Mouse (Mus musculus): ENCODE measurements around the gene Fbxw2. TPM values are rescaled to one million over a fixed set of nuclear protein-coding genes. Genes with fewer than 3 reads are reported as not detected.
A peak's percentile ranks its signal among the peaks of the same experiment; 100 is the strongest.

The Fbxw2 gene
- total and polyA plus RNA-seq, 2 experiments from 2014 or later = 122 to 124 TPM

DNA sequence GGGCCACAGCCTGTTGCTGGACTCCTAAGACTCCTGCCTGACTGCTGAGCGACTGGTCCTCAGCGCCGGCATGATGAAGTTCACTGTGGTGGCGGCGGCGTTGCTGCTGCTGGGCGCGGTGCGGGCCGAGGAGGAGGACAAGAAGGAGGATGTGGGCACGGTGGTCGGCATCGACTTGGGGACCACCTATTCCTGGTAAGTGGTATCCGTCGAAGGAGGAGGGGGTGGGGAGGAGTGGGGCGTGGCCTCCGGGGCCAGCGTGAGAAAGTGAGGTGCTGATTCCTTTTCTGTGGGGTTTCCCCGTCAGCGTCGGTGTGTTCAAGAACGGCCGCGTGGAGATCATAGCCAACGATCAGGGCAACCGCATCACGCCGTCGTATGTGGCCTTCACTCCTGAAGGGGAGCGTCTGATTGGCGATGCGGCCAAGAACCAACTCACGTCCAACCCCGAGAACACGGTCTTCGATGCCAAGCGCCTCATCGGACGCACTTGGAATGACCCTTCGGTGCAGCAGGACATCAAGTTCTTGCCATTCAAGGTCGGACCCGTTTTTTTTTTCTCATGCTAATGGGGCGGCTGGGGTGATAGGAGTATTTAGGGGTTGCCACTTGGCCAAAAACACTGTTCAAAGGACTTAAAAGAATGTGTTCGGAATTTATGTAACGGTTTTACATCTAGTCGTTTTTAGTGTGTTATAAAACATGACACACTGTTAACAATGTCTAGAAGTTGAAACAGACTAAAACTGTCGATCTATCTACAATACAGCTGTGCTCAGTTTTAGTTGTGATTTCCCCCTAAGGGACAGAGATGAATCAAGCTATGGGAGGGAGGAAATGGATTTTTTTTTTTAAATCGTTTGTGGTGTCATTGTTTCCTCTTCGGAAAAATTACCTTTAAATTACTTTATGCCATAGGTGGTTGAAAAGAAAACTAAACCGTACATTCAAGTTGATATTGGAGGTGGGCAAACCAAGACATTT lies 53.6 kb downstream of the Fbxw2 start:
- Histone ChIP-seq H3K27ac (ENCODE audit: low read depth, low read length) (peak overlapping the region; percentile 95), H3K36me3 (ENCODE audit: insufficient read depth, low read length) (peaks cover 28% of the 10 kb centered on the region), H3K4me1 (ENCODE audit: insufficient read depth, low read length) (peaks cover 13% of the 10 kb centered on the region; the same call in 1 of the 2 replicates), H3K4me2 (ENCODE audit: low read depth, low read length, poor library complexity, severe bottlenecking) (peak overlapping the region; percentile 62), H3K4me3 (ENCODE audit: low read depth, low read length) (peak overlapping the region; percentile 88), H3K9ac (replicated peaks; ENCODE audit: low read length, poor library complexity, severe bottlenecking) (peak overlapping the region; percentile 98), H3K27me3 (ENCODE audit: insufficient read depth, low read length) (no peaks in the 10 kb centered on the region), H3K9me3 (ENCODE audit: low read length) (no peaks in the 10 kb centered on the region)
- peak; percentile 22 for DNase-seq (ENCODE audit: low spot score)
- 4% methylated on average over 50 of the region's 50 CpGs for WGBS
- TF ChIP-seq CTCF (IDR thresholded peaks at IDR 0.05) = no peak
- ATAC-seq (ENCODE audit: low FRiP score) = peak; percentile 19; the same call in 1 of the 2 replicates

DNA sequence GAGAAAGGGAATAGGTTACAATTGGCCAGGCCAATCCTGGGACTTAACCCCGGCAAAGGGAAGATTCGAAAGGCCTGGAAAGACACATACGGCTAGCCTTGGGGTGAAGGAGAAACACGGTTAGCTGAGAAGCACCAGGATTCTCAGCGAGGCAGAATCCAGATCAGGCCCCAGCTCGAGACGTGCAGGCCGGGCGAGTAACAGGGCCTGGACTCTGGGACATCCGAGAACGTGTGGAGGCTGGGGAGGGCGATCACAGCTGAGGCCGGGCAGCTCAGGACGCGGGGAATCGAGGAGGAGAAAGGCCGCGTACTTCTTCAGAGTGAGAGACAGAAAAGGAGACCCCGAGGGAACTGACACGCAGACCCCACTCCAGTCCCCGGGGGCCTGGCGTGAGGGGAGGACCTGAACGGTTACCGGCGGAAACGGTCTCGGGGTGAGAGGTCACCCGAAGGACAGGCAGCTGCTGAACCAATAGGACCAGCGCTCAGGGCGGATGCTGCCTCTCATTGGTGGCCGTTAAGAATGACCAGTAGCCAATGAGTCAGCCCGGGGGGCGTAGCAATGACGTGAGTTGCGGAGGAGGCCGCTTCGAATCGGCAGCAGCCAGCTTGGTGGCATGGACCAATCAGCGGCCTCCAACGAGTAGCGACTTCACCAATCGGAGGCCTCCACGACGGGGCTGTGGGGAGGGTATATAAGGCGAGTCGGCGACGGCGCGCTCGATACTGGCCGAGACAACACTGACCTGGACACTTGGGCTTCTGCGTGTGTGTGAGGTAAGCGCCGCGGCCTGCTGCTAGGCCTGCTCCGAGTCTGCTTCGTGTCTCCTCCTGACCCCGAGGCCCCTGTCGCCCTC lies 54.5 kb downstream of the Fbxw2 start, which contains the start of gene Hspa5:
Gene Hspa5, plus strand, starts transcription at position 603 of the 859 bp plus-strand sequence.
- Histone ChIP-seq H3K36me3 (ENCODE audit: insufficient read depth, low read length) (peaks cover 26% of the 10 kb centered on the region), H3K4me2 (ENCODE audit: low read depth, low read length, poor library complexity, severe bottlenecking) (peak within 1 kb of the TSS; percentile 66), H3K4me3 (ENCODE audit: low read depth, low read length) (peak within 1 kb of the TSS; percentile 88), H3K27ac (ENCODE audit: low read depth, low read length) (peak within 1 kb of the TSS; percentile 95), H3K9me3 (ENCODE audit: low read length) (no peaks in the 10 kb centered on the region), H3K4me1 (ENCODE audit: insufficient read depth, low read length) (peaks cover 13% of the 10 kb centered on the region; the same call in 1 of the 2 replicates), H3K27me3 (ENCODE audit: insufficient read depth, low read length) (no peaks in the 10 kb centered on the region), H3K9ac (replicated peaks; ENCODE audit: low read length, poor library complexity, severe bottlenecking) (peak within 1 kb of the TSS; percentile 98)
- peak; percentile 99 for ATAC-seq (ENCODE audit: low FRiP score)
- DNase-seq (ENCODE audit: low spot score) = peak; percentile 100
- WGBS = under 1% methylated on average over 56 of the region's 60 CpGs
- TF ChIP-seq CTCF (IDR thresholded peaks at IDR 0.05) = no peak

DNA sequence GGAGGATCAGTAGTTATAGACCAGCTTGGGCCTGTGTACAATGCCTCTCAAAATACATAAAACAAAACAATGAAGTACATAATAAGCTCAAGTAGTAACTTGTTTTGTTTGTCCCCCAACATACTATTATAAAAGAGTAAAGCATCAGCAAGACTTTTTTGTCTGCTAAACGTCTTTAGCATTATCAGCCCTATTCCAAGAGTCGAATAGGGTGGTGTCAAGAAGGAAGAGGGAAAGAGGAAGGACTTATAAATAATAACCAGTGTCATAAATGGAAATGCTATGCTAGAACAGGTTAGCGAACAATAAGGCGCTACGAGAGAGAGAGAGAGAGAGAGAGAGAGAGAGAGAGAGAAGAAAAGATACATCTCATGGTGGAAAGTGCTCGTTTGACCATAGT lies 55.2 kb downstream of the Fbxw2 start:
- H3K4me2 ChIP-seq (ENCODE audit: low read depth, low read length, poor library complexity, severe bottlenecking) = peak overlapping the region; percentile 66
- H3K9ac ChIP-seq (replicated peaks; ENCODE audit: low read length, poor library complexity, severe bottlenecking) = peak overlapping the region; percentile 95
- H3K9me3 ChIP-seq (ENCODE audit: low read length) = no peaks in the 10 kb centered on the region
- no peak for TF ChIP-seq CTCF (IDR thresholded peaks at IDR 0.05)
- peaks cover 20% of the 10 kb centered on the region for H3K36me3 ChIP-seq (ENCODE audit: insufficient read depth, low read length)
- peak overlapping the region; percentile 90 for H3K27ac ChIP-seq (ENCODE audit: low read depth, low read length)
- no peaks in the 10 kb centered on the region for H3K27me3 ChIP-seq (ENCODE audit: insufficient read depth, low read length)
- DNase-seq (ENCODE audit: low spot score) (no peak), ATAC-seq (ENCODE audit: low FRiP score) (no peak)
- peak overlapping the region; percentile 88 for H3K4me3 ChIP-seq (ENCODE audit: low read depth, low read length)
- peaks cover 13% of the 10 kb centered on the region; the same call in 1 of the 2 replicates for H3K4me1 ChIP-seq (ENCODE audit: insufficient read depth, low read length)
- 6% methylated on average over 6 of the region's 6 CpGs for WGBS

DNA sequence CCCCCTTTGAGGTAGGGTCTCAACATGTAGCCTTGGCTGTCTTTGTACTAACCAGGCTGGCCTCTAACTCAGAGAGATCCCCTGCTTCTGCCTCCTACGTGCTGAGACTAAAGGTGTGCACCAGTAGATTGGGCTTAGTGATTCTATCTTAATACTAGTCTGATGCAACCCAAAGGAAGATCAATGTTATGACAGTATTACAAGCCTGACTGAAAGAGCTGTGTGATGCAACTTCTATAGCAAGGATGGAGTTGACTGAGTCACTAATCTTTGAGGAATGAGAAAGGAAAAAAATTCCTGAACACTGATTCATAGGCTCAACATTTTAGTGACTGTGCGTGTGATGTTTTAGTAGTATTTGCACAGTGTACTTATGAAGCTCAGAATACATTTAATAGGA lies 56.1 kb downstream of the Fbxw2 start:
- H3K4me2 ChIP-seq (ENCODE audit: low read depth, low read length, poor library complexity, severe bottlenecking) = no peak overlapping the region
- TF ChIP-seq CTCF (IDR thresholded peaks at IDR 0.05) = no peak
- no peak overlapping the region for H3K27ac ChIP-seq (ENCODE audit: low read depth, low read length)
- H3K4me1 ChIP-seq (ENCODE audit: insufficient read depth, low read length) = peaks cover 13% of the 10 kb centered on the region; the same call in 1 of the 2 replicates
- 97% methylated on average over 2 of the region's 2 CpGs for WGBS
- no peak for DNase-seq (ENCODE audit: low spot score)
- no peak overlapping the region for H3K4me3 ChIP-seq (ENCODE audit: low read depth, low read length)
- H3K9ac ChIP-seq (replicated peaks; ENCODE audit: low read length, poor library complexity, severe bottlenecking) = no peak overlapping the region
- no peaks in the 10 kb centered on the region for H3K9me3 ChIP-seq (ENCODE audit: low read length)
- ATAC-seq (ENCODE audit: low FRiP score) = no peak
- H3K36me3 ChIP-seq (ENCODE audit: insufficient read depth, low read length) = peaks cover 16% of the 10 kb centered on the region
- no peaks in the 10 kb centered on the region for H3K27me3 ChIP-seq (ENCODE audit: insufficient read depth, low read length)

DNA sequence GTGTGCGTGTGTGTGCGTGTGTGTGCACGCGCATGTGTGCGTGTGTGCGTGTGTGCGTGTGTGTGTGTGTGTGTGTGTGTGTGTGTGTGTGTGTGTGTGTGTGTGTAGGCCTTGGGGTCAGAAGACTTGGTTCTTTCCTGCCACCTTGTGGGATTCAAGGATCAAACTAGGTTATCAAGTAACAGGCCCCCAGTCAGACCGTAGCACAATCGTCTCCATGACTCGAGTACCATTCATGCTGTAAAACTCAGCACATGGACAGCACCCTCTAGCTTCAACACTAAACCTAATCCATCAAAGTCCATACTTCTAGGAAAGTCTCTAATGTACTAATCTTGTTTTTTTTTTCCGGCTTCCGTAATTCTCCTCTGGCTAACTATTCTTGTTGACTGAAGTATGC lies 61.3 kb downstream of the Fbxw2 start:
- H3K27me3 ChIP-seq (ENCODE audit: insufficient read depth, low read length) = no peaks in the 10 kb centered on the region
- peak; percentile 40 for TF ChIP-seq CTCF (IDR thresholded peaks at IDR 0.05)
- H3K9ac ChIP-seq (replicated peaks; ENCODE audit: low read length, poor library complexity, severe bottlenecking) = no peak overlapping the region
- H3K9me3 ChIP-seq (ENCODE audit: low read length) = no peaks in the 10 kb centered on the region
- DNase-seq (ENCODE audit: low spot score) (no peak), ATAC-seq (ENCODE audit: low FRiP score) (no peak)
- H3K4me1 ChIP-seq (ENCODE audit: insufficient read depth, low read length) = no peaks in the 10 kb centered on the region
- H3K36me3 ChIP-seq (ENCODE audit: insufficient read depth, low read length) = no peaks in the 10 kb centered on the region
- WGBS = 50% methylated on average over 12 of the region's 12 CpGs
- no peak overlapping the region for H3K4me2 ChIP-seq (ENCODE audit: low read depth, low read length, poor library complexity, severe bottlenecking)
- no peak overlapping the region for H3K27ac ChIP-seq (ENCODE audit: low read depth, low read length)
- H3K4me3 ChIP-seq (ENCODE audit: low read depth, low read length) = no peak overlapping the region
